Mouse (Mus musculus) layer of hippocampus, adult 2 months (tissue): Measurements from ENCODE around the gene Cox6a1. TPM values are rescaled to one million over a fixed set of nuclear protein-coding genes. Genes with fewer than 3 reads are reported as not detected.

Source experiments
- DNase-seq, 2 experiments: peaks; one replicate each; pipeline ENCODE4 v3.0.0; 2022; ENCODE audit warnings: low spot score in 2 of 2
- H3K27ac ChIP-seq: fragments of 200-600 bp; 2 replicates; pipeline ENCODE4 v1.8.1; 2022
- H3K4me3 ChIP-seq: fragments of 200-600 bp; 2 replicates; pipeline ENCODE4 v1.8.1; 2022; ENCODE audit warnings: mild to moderate bottlenecking
- CTCF ChIP-seq: fragments of 200-600 bp; conservative IDR thresholded peaks from 2 replicates; pipeline ENCODE4 v1.8.1; 2022; ENCODE audit warnings: antibody characterized with exemption, mild to moderate bottlenecking, moderate library complexity
- total RNA-seq, 2 experiments: library from RNA; stranded (reverse); gene quantifications; 2 replicates each; pipeline ENCODE4 v1.2.3; 2021

Cox6a1 gene
- total RNA-seq, 2 experiments from 2014 or later: 685 to 700 TPM

- DNase-seq: no peak
- H3K4me3 ChIP-seq: no peak overlapping the region
- no peak overlapping the region for H3K27ac ChIP-seq
- TF ChIP-seq CTCF: no peak
Observed at GRCm38 (mm10) chr5:115371736-115372135, 23.0 kb upstream of the Cox6a1 start.

DNA sequence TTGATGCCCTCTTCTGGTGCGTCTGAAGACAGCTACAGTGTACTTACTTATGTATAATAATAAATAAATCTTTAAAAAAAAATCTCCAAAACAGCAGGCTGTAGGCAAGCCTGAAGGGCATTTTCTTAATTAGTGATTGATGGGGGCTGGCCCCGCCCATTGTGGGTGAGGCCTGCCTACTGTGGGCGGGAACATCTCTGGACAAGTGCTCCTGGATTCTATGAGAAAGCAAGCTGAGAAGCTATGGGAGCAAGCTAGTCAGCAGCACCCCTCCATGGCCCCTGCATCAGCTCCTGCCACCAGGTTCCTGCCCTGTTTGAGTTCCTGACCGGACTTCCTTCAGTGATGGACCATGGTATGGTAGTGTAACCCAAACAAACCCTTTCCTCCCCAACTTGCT, 16.0 kb upstream of the Cox6a1 start:
- no peak overlapping the region for H3K4me3 ChIP-seq
- no peak for DNase-seq
- no peak overlapping the region for H3K27ac ChIP-seq
- no peak for TF ChIP-seq CTCF

- H3K27ac ChIP-seq: no peak overlapping the region
- H3K4me3 ChIP-seq: no peak overlapping the region
- TF ChIP-seq CTCF: no peak
- DNase-seq: peak; percentile 32 to 75
Observed at GRCm38 (mm10) chr5:115362819-115363714, 14.3 kb upstream of the Cox6a1 start.

DNA sequence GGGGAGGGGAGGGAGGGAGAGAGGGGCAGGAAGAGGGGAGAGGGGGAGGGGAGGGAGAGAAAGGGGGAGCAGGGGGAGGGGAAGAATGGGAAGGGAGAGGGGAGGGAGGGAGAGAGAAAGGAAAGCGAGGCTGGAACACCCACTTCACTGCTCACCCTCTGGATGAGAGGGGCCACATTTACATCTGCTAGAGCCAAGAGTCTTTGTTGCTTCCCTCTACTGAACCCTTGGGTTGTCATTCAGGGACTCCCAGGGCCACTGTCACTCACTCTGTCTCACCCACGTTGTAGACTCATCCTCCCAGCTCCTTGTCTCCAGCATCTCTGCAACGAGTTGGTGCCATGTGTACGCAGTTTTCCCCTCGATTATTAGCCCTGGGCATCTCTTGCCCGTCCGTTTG, 13.4 kb upstream of the Cox6a1 start:
- no peak overlapping the region for H3K4me3 ChIP-seq
- TF ChIP-seq CTCF: no peak
- no peak overlapping the region for H3K27ac ChIP-seq
- no peak for DNase-seq

- Histone ChIP-seq H3K27ac (no peak overlapping the region), H3K4me3 (no peak overlapping the region)
- TF ChIP-seq CTCF: no peak
- no peak for DNase-seq
Observed at GRCm38 (mm10) chr5:115359851-115360372, 11.1 kb upstream of the Cox6a1 start.

GRCm38 (mm10) chr5:115359438-115359837, 10.7 kb upstream of the Cox6a1 start:
- TF ChIP-seq CTCF: no peak
- DNase-seq: no peak
- no peak overlapping the region for H3K27ac ChIP-seq
- H3K4me3 ChIP-seq: no peak overlapping the region

DNA sequence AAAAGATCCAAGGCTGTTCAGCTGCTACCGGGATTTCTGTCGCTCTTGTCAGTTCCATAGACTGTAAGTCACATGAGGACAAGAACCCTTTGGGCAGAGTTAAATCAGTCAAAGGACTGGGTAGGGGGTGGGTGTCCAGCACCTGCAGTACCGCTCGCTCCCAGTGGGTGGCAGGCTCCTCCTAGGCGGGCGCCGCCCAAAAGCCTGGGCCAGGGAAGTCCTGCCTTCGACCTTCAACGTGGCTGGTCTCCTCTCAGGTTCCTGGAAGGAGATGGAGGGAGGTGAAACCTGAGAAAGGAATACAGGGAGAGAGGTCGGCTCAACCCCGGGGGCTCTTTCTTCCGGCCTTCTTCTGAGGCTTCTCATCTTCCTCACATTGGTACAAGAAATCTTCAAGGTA, 10.1 kb upstream of the Cox6a1 start:
- no peak overlapping the region for H3K27ac ChIP-seq
- DNase-seq: peak; percentile 72 to 91
- no peak overlapping the region for H3K4me3 ChIP-seq
- peak; percentile 99 for TF ChIP-seq CTCF

DNA sequence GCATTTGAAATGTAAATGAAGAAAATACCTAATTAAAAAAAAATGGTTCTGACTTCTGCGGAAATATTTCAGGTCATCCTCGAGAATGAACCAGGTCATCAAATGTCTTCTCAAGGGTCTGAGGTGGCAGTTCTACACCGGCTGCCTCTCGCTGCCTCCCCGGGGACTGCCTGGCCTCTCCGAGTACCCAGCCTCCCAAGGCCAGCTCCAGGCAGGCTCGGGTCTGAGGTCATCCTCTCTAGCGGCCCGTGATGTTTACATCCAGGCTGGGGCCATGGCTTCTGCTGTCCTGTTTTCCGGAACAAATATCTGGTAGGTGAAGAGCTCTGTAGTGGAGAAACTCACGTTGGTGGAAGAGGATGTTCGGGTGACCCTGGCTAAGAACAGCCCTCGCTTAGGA, 6.3 kb upstream of the Cox6a1 start:
- no peak for TF ChIP-seq CTCF
- Histone ChIP-seq H3K27ac (no peak overlapping the region), H3K4me3 (no peak overlapping the region)
- no peak for DNase-seq

DNA sequence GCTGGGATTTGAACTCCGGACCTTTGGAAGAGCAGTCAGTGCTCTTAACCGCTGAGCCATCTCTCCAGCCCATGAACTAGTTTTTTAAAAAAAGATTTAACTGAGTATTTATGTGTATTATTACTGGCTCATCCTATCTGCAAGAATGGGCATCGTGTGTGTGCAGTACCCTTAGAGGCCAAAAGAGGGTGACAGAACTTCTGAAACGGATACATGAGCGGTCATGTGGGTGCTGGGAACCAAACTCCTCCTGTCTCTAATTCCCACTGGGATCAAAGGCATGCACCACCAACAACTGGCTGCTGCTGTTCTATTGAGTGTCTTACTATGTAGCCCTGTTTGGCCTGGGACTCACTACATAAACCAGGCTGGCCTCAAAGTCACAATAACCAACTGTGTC, 2.6 kb upstream of the Cox6a1 start:
- H3K27ac ChIP-seq: no peak overlapping the region
- no peak for DNase-seq
- no peak overlapping the region for H3K4me3 ChIP-seq
- TF ChIP-seq CTCF: peak; percentile 34

- DNase-seq: no peak
- TF ChIP-seq CTCF: no peak
Observed at GRCm38 (mm10) chr5:115349225-115349555, 409 bp upstream of the Cox6a1 start.

GRCm38 (mm10) chr5:115347564-115347963, 1.2 kb downstream of the Cox6a1 start:
- Histone ChIP-seq H3K27ac (peak overlapping the region; percentile 93; the same call in 1 of the 2 replicates), H3K4me3 (peak overlapping the region; percentile 93)
- DNase-seq: peak; percentile 64 to 80
- TF ChIP-seq CTCF: peak; percentile 98

More at GRCm38 (mm10) chr5:115349225-115349555, 409 bp upstream of the Cox6a1 start:
- Histone ChIP-seq H3K27ac (peak overlapping the region; percentile 93), H3K4me3 (peak overlapping the region; percentile 93)

GRCm38 (mm10) chr5:115341314-115342165, 7.2 kb downstream of the Cox6a1 start:
- H3K27ac ChIP-seq: peak overlapping the region; percentile 93
- TF ChIP-seq CTCF: no peak
- DNase-seq: no peak
- H3K4me3 ChIP-seq: peak overlapping the region; percentile 91

DNA sequence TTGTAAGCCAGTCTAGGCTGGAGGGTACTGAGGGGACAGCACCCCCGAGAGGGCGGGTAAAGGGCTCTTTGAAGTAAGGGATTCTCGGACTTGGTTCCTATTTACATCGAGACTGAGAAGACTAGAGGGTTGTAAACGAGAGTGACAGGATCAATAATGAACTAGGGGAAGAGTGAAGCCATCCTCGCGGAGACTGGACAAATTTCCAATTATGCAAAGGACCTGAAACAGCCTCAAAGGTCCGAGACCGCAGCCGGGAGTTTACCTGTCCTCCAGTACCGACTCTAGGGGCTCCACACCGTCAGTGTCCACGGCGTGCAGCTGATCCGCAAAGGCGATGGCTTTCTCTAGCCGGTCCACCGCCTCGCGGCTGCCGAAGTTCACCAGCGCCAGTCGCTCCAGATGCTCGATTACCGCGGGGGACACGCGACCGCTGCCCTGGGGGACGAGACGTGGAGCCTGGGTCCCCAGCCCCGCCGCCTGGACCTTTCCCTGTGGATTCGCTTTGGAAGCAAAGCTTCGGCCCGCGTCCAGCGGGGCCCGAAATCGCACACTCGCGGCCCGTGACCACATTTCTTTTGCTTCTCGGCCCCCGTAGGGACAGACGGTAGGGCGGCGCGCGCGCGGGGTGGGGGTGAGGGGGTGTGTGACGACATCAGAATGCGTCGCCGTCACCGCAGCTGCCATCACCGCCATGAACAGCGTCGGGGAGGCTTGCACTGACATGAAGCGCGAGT, 8.0 kb downstream of the Cox6a1 start, which contains the start of the genes Gatc and Triap1:
Gene Gatc (minus strand): TSS at position 602 of the 737 bp plus-strand sequence.
Gene Triap1 (plus strand): TSS at position 649 of the 737 bp plus-strand sequence.
- Histone ChIP-seq H3K27ac (peak within 1 kb of the TSS; percentile 93), H3K4me3 (peak within 1 kb of the TSS; percentile 91)
- peak; percentile 81 to 90 for DNase-seq
- no peak; the same call in 1 of the 2 replicates for TF ChIP-seq CTCF
